Mouse (Mus musculus) CH12.LX (cell line): ENCODE data around the gene Cblb.

ENCODE experiments used
- BHLHE40 ChIP-seq: IDR thresholded peaks from 2 replicates; pipeline ENCODE4 v1.6.1; 2011; ENCODE audit warnings: mild to moderate bottlenecking, low read depth, low read length, improper control_type of control experiment
- HCFC1 ChIP-seq: IDR thresholded peaks from 2 replicates; pipeline ENCODE4 v1.6.1; 2012; ENCODE audit warnings: low read depth, mild to moderate bottlenecking, inconsistent platforms, low read length, improper control_type of control experiment
- POLR2A ChIP-seq: IDR thresholded peaks from 2 replicates; pipeline ENCODE4 v1.6.1; 2011; ENCODE audit warnings: low read depth, mild to moderate bottlenecking, improper control_type of control experiment, low read length
- RAD21 ChIP-seq: IDR thresholded peaks from 2 replicates; pipeline ENCODE4 v1.6.1; 2011; ENCODE audit warnings: low read depth, mild to moderate bottlenecking, low read length, improper control_type of control experiment, moderate library complexity
- ZKSCAN1 ChIP-seq: IDR thresholded peaks from 2 replicates; pipeline ENCODE4 v1.6.1; 2012; ENCODE audit warnings: low read depth, inconsistent platforms, low read length, improper control_type of control experiment, borderline replicate concordance

GRCm38 (mm10) chr16:52038283-52038682 lies 7.3 kb downstream of the Cblb start:
- no peak for TF ChIP-seq POLR2A
- no peak for TF ChIP-seq HCFC1
- peak; percentile 9 for TF ChIP-seq RAD21
- peak; percentile 84 for TF ChIP-seq BHLHE40
- no peak for TF ChIP-seq ZKSCAN1
